Mouse (Mus musculus) intestine, embryonic 16.5 days (tissue): ENCODE measurements around the gene Pald1. TPM values are rescaled to one million over a fixed set of nuclear protein-coding genes. Genes with fewer than 3 reads are reported as not detected.

Experiments
- ATAC-seq: fragments of 200-750 bp; cut with Nextera tagmentation; 2 replicates; pipeline ENCODE4 v1.8.0; 2017; ENCODE audit warnings: moderate TSS enrichment, moderate library complexity
- H3K27ac ChIP-seq: fragments of 300-500 bp; sonication (generic); 2 replicates; pipeline ENCODE4 v1.5.1; 2014; ENCODE audit warnings: mild to moderate bottlenecking, low read length
- H3K27me3 ChIP-seq: fragments of 300-500 bp; sonication (generic); replicated peaks from 2 replicates; pipeline ENCODE4 v1.6.1; 2014; ENCODE audit warnings: low read length, control low read depth, mixed read lengths; ENCODE audit not compliant: control insufficient read depth, insufficient read depth
- H3K36me3 ChIP-seq: fragments of 300-500 bp; sonication (generic); 2 replicates; pipeline ENCODE4 v1.6.1; 2014; ENCODE audit warnings: low read length, control low read depth; ENCODE audit not compliant: control insufficient read depth, insufficient read depth
- H3K4me1 ChIP-seq: fragments of 300-500 bp; sonication (generic); 2 replicates; pipeline ENCODE4 v1.6.1; 2014; ENCODE audit warnings: low read length, control low read depth, mixed read lengths; ENCODE audit not compliant: control insufficient read depth, insufficient read depth
- H3K4me2 ChIP-seq: fragments of 300-500 bp; sonication (generic); 2 replicates; pipeline ENCODE4 v1.6.1; 2014; ENCODE audit warnings: low read depth, low read length, control low read depth
- H3K4me3 ChIP-seq: fragments of 300-500 bp; sonication (generic); 2 replicates; pipeline ENCODE4 v1.5.1; 2014; ENCODE audit warnings: mild to moderate bottlenecking, low read length
- H3K9ac ChIP-seq: fragments of 300-500 bp; sonication (generic); 2 replicates; pipeline ENCODE4 v1.6.1; 2014; ENCODE audit warnings: low read depth, low read length
- H3K9me3 ChIP-seq: fragments of 300-500 bp; sonication (generic); 2 replicates; pipeline ENCODE4 v1.6.1; 2016; ENCODE audit warnings: low read length, control low read depth; ENCODE audit not compliant: control insufficient read depth
- WGBS: fragments of 180-500 bp; shearing (Covaris S2); extraction: QIAGEN DNeasy Blood & Tissue Kit; methylation state at CpG from one replicate; pipeline ENCODE4 v1.1.7; 2014; 5-methylcytosine and 5-hydroxymethylcytosine counted together
- polyA plus RNA-seq: library from polyadenylated mRNA; unstranded; fragments of >200 nt; fragmentation: Nextera tagmentation; extraction: Ambion mirVana; gene quantifications from 2 replicates; pipeline ENCODE4 v1.2.1, GENCODE M21; 2015

Gene Pald1
- polyA plus RNA-seq, 1 experiment from 2014 or later: 13.2 TPM

DNA sequence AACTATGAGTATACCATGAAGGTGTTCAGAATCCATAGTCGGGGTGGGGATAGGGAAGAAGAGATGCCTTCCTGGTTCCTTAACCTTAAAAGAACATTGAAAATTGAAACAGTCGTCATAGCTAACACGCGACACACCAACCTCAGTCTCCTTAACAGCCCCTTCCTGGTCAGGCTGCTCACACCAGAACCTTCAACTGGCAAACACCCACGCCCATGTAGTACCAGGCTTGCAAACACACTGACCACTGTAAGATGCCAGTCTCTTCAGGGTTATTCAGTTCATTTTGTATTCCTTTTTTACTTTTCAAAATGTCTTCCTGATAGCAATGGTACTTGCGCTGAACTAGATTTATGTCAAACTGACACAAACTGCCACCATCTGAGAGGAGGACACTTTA, 106.3 kb downstream of the Pald1 start:
- H3K36me3 ChIP-seq: no peaks in the 10 kb centered on the region
- H3K9ac ChIP-seq: no peak overlapping the region
- ATAC-seq: no peak
- no peak overlapping the region for H3K4me3 ChIP-seq
- 93% methylated on average over 6 of the region's 6 CpGs for whole genome bisulfite sequencing
- H3K27ac ChIP-seq: no peak overlapping the region
- H3K9me3 ChIP-seq: no peaks in the 10 kb centered on the region
- H3K4me1 ChIP-seq: peaks cover 11% of the 10 kb centered on the region; the same call in 1 of the 2 replicates
- H3K27me3 ChIP-seq: no peaks in the 10 kb centered on the region
- no peak overlapping the region for H3K4me2 ChIP-seq

DNA sequence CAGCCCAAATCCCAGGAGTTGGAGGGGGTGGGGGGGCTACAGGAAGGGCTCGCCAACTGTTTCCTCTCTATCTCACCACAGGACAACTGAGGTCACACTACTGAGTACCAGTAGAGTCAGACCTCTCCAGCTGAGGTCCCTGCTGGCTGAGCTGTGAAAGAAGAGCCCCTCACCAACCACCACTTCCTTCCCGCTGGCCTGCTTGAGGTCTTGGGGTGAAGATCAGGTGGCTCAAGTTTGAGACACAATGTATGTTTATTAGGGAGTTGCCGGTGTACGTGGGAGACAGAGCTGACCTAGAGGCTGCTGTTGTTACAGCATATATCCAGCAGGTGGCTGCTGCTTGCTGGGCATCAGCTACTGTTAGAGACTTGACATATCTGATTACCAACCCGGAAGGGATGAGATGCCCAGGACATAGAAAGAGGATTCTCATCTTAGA, 107.6 kb downstream of the Pald1 start:
- Histone ChIP-seq H3K27ac (no peak overlapping the region), H3K4me2 (no peak overlapping the region), H3K4me1 (peaks cover 11% of the 10 kb centered on the region; the same call in 1 of the 2 replicates), H3K27me3 (no peaks in the 10 kb centered on the region), H3K36me3 (no peaks in the 10 kb centered on the region), H3K9ac (no peak overlapping the region), H3K9me3 (no peaks in the 10 kb centered on the region), H3K4me3 (no peak overlapping the region)
- WGBS: 7% methylated on average over 5 of the region's 5 CpGs
- peak; percentile 45 for ATAC-seq

GRCm38 (mm10) chr10:61274532-61274931, 108.8 kb downstream of the Pald1 start:
- 54% methylated on average over 2 of the region's 2 CpGs for WGBS
- Histone ChIP-seq H3K9me3 (no peaks in the 10 kb centered on the region), H3K4me3 (no peak overlapping the region), H3K27me3 (no peaks in the 10 kb centered on the region), H3K27ac (no peak overlapping the region), H3K4me2 (no peak overlapping the region), H3K36me3 (no peaks in the 10 kb centered on the region), H3K4me1 (peaks cover 11% of the 10 kb centered on the region; the same call in 1 of the 2 replicates), H3K9ac (no peak overlapping the region)
- no peak for ATAC-seq

DNA sequence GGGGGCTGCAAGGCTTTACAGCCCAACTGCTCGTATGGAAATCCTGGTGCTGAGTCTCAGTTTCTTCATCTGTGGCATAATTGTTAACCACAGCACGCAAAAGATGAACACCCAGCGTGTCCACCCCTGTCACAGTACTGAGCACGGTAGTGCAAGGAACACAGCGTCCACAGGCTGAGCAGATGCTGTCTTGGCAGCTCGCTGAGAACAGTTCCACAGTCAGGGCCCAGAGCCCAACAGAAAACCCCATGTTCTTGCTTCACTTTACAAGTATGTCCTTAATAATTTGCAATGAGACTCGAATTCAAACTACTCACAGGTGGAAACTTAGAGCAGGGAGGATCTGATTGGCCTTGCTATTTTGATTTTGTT, 109.5 kb downstream of the Pald1 start:
- Histone ChIP-seq H3K36me3 (no peaks in the 10 kb centered on the region), H3K4me2 (peak overlapping the region; percentile 98), H3K4me3 (peak overlapping the region; percentile 61), H3K9me3 (no peaks in the 10 kb centered on the region), H3K27me3 (no peaks in the 10 kb centered on the region), H3K9ac (peak overlapping the region; percentile 73), H3K27ac (no peak overlapping the region), H3K4me1 (peaks cover 11% of the 10 kb centered on the region; the same call in 1 of the 2 replicates)
- no peak for ATAC-seq
- WGBS: 56% methylated on average over 7 of the region's 7 CpGs

DNA sequence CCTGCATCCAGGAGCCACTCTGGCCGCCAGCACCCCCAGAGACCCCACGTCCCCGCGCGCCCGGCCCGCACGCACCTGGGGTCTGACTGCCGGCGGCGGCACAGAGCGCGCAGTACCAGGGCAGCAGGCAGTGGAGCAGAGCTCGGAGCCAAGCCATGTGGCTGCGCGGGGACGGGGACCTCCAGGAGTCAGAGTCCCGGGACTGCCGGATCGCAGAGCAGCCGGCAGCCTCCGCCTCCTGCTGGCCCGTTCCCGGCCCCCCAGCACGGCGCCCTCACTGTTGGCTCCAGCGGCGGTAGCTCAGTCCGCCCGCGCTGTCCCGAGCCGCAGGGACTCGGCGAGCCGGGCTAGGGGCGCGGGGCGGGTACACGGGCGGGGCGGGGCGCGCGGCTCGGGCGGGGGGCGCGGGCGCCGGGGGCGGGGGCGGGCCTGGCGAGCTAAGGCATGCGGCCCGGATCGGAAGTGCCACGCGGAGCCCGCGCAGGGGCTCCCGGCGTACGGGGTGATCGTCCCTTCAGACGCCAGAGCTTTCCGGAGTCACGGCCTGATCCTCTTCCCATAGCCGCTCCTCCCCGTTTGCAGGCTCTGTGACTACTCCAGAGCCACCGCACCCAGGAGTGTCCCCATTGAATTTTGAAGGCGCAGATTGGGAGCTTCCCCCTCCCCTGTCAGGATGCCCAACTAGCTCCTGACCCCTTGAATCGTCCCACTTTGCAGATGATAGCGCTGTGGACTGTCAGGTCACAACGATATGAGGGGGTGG, 110.1 kb downstream of the Pald1 start, which contains the start of gene Adamts14:
TSS of gene Adamts14 (minus strand) at position 358 of the 763 bp plus-strand sequence.
- Histone ChIP-seq H3K27ac (no peak within 1 kb of the TSS), H3K4me3 (peak within 1 kb of the TSS; percentile 61), H3K4me1 (peaks cover 11% of the 10 kb centered on the region; the same call in 1 of the 2 replicates), H3K9me3 (no peaks in the 10 kb centered on the region), H3K4me2 (peak within 1 kb of the TSS; percentile 98), H3K27me3 (no peaks in the 10 kb centered on the region), H3K36me3 (no peaks in the 10 kb centered on the region), H3K9ac (peak within 1 kb of the TSS; percentile 73)
- WGBS: under 1% methylated on average over 51 of the region's 75 CpGs
- peak; percentile 76 for ATAC-seq

DNA sequence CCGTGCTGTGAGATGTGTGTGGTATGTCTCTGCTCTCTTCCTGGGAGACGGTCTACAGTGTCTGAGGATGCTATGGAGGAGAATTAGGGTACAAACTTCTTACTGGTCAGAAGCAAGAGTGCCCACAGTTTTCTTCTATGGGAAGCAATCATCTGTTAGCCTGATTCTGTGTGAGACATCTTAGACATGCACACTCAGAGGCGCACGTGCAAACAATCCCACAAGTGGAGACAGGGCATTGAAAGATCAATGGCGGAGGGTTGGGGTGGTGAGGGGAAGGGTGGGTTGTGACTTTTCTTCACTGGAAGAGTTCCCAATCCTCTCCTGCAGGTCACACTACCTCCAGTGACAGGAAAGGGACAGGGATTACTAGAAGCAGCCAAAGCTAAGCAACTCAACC, 110.7 kb downstream of the Pald1 start:
- H3K27ac ChIP-seq: no peak overlapping the region
- no peaks in the 10 kb centered on the region for H3K36me3 ChIP-seq
- H3K9ac ChIP-seq: peak overlapping the region; percentile 73
- ATAC-seq: no peak
- peak overlapping the region; percentile 98 for H3K4me2 ChIP-seq
- no peaks in the 10 kb centered on the region for H3K9me3 ChIP-seq
- H3K4me3 ChIP-seq: peak overlapping the region; percentile 61
- H3K4me1 ChIP-seq: peaks cover 8% of the 10 kb centered on the region; the same call in 1 of the 2 replicates
- WGBS: 47% methylated on average over 5 of the region's 5 CpGs
- no peaks in the 10 kb centered on the region for H3K27me3 ChIP-seq

DNA sequence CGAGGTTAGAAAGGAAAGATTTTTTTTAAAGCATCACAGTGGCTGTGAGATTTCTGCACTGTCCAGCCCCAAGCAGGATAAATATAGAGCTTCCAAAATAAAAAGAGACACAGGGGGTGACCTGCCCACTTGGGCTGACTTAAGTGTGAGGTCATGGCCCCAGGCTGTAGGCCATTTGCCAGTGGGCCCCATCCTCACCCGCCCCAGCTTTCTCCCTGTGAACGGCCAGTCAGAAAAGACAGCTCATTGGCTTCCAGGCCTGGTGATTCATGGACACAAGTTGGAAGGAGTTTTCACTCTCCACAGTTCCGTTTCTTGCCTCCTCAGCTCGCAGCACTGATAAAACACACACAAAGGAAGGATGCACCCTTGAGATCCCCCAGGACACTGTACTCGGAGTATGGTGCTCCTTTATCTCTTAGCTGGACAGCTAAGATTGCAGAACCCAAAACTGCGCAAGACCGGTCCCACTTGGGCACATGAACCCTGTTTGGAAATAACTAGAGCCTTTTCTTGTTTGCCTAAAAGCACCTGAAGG, 111.2 kb downstream of the Pald1 start:
- peak overlapping the region; percentile 98; the same call in 1 of the 2 replicates for H3K4me2 ChIP-seq
- no peak overlapping the region for H3K9ac ChIP-seq
- H3K4me3 ChIP-seq: no peak overlapping the region
- no peak overlapping the region for H3K27ac ChIP-seq
- no peaks in the 10 kb centered on the region for H3K36me3 ChIP-seq
- no peaks in the 10 kb centered on the region for H3K27me3 ChIP-seq
- 57% methylated on average over 8 of the region's 8 CpGs for WGBS
- H3K9me3 ChIP-seq: no peaks in the 10 kb centered on the region
- peaks cover 8% of the 10 kb centered on the region; the same call in 1 of the 2 replicates for H3K4me1 ChIP-seq
- ATAC-seq: no peak

Other genes with a start within 250 kb of the Pald1 start
- gene Sgpl1, start 235.8 kb downstream of the Pald1 start, polyA plus RNA-seq: 110 and 147 TPM in 2 replicates
- gene Tbata, start 211.6 kb downstream of the Pald1 start, polyA plus RNA-seq: not detected in 2 replicates
- 0.75 TPM in 2 replicates for gene Adamts14, start 110.1 kb downstream of the Pald1 start, polyA plus RNA-seq
- gene Prf1, start 85.7 kb downstream of the Pald1 start, polyA plus RNA-seq: 0.06 TPM in 1 of 2 replicates, not detected in the other
- 0.15 and 0.16 TPM in 2 replicates for gene Nodal, start 34.4 kb upstream of the Pald1 start, polyA plus RNA-seq
- gene Eif4ebp2, start 69.1 kb upstream of the Pald1 start, polyA plus RNA-seq: 59.6 and 64.1 TPM in 2 replicates
- gene Lrrc20, start 92.3 kb upstream of the Pald1 start, polyA plus RNA-seq: 5.8 TPM in 2 replicates
- 0.05 and 0.16 TPM in 2 replicates for gene Npffr1, start 212.0 kb upstream of the Pald1 start, polyA plus RNA-seq